In the genomic region with DNA sequence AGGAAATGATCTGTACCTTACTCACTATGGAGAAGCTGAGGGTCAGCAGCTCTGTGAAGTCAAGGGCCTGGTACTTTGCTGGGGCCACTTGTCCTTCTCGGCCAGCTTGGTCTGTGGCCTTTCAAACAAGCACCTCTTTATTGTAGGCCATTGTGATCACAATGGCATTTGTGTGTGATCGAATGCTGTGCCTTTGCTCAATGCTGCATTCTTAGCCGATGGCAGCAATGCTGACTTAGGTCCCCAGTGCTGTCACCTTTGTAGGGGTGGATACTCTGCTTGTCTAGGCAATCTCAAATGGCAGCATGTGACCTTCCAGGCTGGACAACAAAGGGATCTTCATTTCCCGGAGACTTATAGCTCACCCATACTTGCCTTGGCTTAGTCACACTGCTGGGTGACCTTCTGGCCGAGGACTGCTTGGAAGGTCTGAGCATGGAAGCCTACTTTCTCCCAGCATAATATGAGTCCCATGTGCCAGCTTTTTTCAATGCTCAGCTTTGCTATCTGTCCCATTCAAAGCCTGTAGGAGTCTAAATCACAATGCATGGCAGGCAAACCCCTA, we compare ENCODE assay signal across 22 mouse cellular contexts.
DNase-seq lines count a peak whose midpoint lies in the region; TF ChIP-seq lines count a peak whose summit lies in the region.
"Had no signal": no experiment of that assay in that cellular context is flagged by ENCODE, and none has a peak within 500 bp of the region (broad histone marks: within the 10 kb centered on the region; RNA-seq: fewer than 3 reads in every experiment).

No protein-coding gene starts in this region.

- H3K27ac ChIP-seq in cerebellum, adult 2 months (ENCODE audit: insufficient read depth, low read length), result no peak overlapping the region
- H3K27ac ChIP-seq: forebrain, embryonic 10.5 days; forebrain, embryonic 13.5 days; heart, adult 2 months; heart, embryonic 10.5 days; heart, embryonic 13.5 days; hindbrain, embryonic 13.5 days; hindbrain, postnatal 0 days had no signal

- TF ChIP-seq CTCF in cerebellum, adult 2 months (IDR thresholded peaks at IDR 0.05; ENCODE audit: borderline replicate concordance, insufficient read depth, low read depth, low read length), result no peak

- no peaks in the 10 kb centered on the region for H3K27me3 ChIP-seq in cerebellum, adult 2 months (ENCODE audit: control insufficient read depth, insufficient read depth, low read length)
- H3K27me3 ChIP-seq: forebrain, embryonic 13.5 days; heart, embryonic 13.5 days; hindbrain, embryonic 13.5 days had no signal

- no peak overlapping the region for H3K4me3 ChIP-seq in cerebellum, adult 2 months (replicated peaks; ENCODE audit: insufficient read depth, low read depth, low read length)
- H3K4me3 ChIP-seq: forebrain, embryonic 10.5 days; forebrain, embryonic 13.5 days; heart, adult 2 months; heart, embryonic 10.5 days; heart, embryonic 13.5 days; hindbrain, embryonic 13.5 days had no signal

- TF ChIP-seq POLR2A in cerebellum, adult 2 months (IDR thresholded peaks at IDR 0.05; ENCODE audit: borderline replicate concordance, insufficient read depth, low read length), result no peak

- peak; percentile 64 for DNase-seq in heart, adult 11 months
- no peak for DNase-seq in heart, postnatal 4 days
- peak; percentile 67 for DNase-seq in adrenal gland, adult 8-10 months
- peak; percentile 41 for DNase-seq in adrenal gland, postnatal 10 days
- peak; percentile 53 to 63 for DNase-seq in adrenal gland, postnatal 36 days
- DNase-seq in left cerebral cortex, adult 11 months (ENCODE audit: low spot score), result no peak
- no peak for DNase-seq in gastrocnemius, adult 18-20 months (ENCODE audit: low spot score)
- no peak for DNase-seq in cerebellum, adult 2 months
- DNase-seq: cerebellum, adult 11-12 months; cerebellum, adult 9-10 months; cerebellum, postnatal 14 days; forebrain, postnatal 0 days; gastrocnemius, postnatal 25 days; heart, adult 2 months; heart, postnatal 14 days; kidney, adult 18-20 months had no signal

- H3K4me1 ChIP-seq in cerebellum, adult 2 months (ENCODE audit: control insufficient read depth, insufficient read depth, low read length), result no peaks in the 10 kb centered on the region
- H3K4me1 ChIP-seq: forebrain, embryonic 13.5 days; heart, embryonic 13.5 days had no signal

- WGBS in cerebellum, adult 2 months, result 78% methylated on average over 5 of the region's 5 CpGs

Comparison
In these comparisons a context has a peak if more than half of its experiments do, and no peak if none do; other contexts are left out.
1. DNase-seq: peak in heart, adult 11 months (single experiment), adrenal gland, adult 8-10 months (single experiment), adrenal gland, postnatal 10 days (single experiment) and adrenal gland, postnatal 36 days (2 of 2); none in heart, postnatal 4 days (single experiment), left cerebral cortex, adult 11 months (single experiment), gastrocnemius, adult 18-20 months (single experiment) and cerebellum, adult 2 months (0 of 2).